Mouse (Mus musculus) liver, embryonic 14.5 days (tissue): ENCODE data around the gene Nsmce4a.

Source experiments
- CTCF ChIP-seq: IDR thresholded peaks from 2 replicates; pipeline ENCODE4 v1.5.1; 2016; ENCODE audit warnings: antibody characterized with exemption, low read depth, control low read depth
- EP300 ChIP-seq: IDR thresholded peaks from 2 replicates; pipeline ENCODE4 v1.6.1; 2016; ENCODE audit warnings: antibody characterized with exemption, low read depth

DNA sequence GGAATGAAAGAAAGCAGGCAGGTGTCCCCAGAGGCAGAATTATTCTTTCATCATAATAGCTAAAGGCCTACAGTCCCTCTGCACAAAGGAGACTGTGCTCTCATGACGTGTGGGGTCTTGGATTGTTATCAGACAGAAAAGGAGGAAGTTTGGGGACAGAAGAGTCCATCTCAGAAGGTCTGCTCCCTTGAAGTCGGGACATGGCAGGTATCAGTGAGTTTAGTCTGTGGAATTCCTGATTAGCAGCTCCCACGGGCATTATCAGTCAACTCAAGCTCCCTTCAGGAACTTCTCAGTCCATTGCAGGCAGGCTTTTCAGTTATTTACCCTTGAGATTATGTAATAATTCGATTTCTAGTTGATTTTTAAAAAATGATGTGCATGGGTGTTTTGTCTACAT, 9.0 kb downstream of the Nsmce4a start:
- TF ChIP-seq CTCF, result no peak
- TF ChIP-seq EP300, result no peak
